Mouse (Mus musculus) adrenal gland, postnatal 14 days (tissue): Measurements from ENCODE around the gene Polr1a. TPM values are rescaled to one million over a fixed set of nuclear protein-coding genes. Genes with fewer than 3 reads are reported as not detected.

ENCODE experiments used
- DNase-seq: peaks from one replicate; pipeline ENCODE4 v3.0.0; 2021; ENCODE audit warnings: mixed read lengths
- total RNA-seq: library from RNA; stranded (reverse); gene quantifications from 2 replicates; pipeline ENCODE4 v1.2.3, GENCODE M21; 2021

The Polr1a gene
- total RNA-seq, 1 experiment from 2014 or later: 60.9 TPM

DNA sequence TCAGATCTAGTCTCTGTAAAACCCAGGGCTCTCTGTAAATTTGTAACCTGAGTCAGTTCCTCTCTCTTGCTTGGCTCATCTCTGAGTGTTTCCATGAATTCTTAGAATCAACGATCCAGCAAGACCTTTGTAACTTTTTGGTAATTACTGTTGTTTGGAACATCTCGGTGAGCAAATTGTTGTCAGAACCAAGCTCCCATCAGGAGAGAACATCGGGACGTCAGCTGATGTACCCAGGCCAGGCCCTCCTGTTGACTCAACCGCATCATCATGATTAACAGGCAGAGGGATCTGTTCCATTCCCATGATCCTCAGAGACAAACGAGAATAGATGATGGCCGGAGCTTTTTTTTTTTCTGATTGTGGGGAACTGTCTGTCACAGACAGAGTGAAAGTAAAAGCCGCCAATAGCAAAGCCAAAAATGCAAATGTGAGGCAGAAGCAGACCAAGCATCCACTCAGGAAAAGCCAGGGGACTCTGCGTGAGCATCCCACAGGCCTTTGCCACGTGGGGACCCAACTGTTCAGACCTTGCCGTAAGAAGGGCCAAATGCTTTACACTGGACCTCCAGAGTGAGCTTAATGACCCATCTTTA, 91.2 kb downstream of the Polr1a start:
- no peak for DNase-seq

DNA sequence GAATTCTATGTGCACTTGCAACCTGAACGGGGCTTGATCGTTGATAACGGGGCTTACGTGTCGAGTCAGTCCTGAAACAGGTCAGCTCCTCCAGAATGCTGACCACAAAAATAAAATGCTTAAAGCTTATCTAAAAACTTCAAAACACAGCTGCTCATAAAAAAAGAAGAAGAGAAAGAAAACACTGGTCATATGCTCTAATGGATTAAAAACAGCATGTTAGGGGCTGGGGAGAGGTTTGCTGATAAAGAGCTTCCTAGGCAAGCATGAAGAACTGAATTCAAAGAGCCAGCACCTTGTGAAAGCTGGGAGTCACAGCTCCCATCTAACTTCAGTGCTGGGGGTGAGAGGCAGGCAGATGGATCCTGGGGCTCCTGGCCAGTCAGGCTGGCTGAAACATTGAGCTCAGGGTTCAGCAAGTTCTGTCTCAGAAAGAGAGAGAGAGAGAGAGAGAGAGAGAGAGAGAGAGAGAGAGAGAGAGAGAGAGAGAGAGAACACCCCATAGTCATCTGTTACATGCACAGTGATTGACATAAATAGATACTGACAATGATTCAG, 92.4 kb downstream of the Polr1a start:
- no peak for DNase-seq

DNA sequence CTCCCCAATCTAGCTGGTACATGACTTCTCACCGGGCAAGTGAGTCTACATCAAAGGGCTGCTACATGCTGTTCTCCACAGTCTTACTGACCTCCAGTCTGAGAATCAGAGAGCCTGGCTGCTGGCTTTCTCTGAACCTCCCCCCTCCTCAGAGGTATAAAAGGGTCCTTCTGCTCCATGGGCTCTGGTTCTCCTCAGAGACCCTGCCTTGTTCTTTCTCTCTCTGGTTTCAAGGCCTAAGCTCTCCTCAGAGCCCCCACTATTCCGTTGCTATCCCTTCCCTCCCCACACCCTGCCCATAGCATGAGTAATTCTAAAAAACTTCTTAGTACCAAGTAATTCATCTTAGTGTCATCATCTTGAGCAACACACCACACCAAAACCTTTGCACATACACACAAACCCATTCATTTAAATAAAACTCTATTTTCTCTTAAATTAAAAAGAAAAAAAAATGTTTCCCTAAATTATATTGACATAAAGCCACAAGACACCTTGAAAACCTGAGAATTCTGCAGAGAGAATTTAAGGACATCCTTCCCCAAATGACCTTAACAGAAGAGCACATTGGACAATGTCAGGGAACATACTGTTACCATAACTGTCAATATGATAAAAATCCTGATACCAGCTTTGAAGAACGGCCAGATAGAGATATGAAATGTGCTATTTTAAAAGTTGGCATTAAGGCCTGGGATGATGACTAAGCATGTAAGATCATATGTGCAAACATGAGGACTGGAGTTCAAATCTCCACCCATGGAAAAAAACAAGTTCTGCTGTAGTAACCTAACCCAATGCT, 98.8 kb downstream of the Polr1a start:
- DNase-seq: no peak

DNA sequence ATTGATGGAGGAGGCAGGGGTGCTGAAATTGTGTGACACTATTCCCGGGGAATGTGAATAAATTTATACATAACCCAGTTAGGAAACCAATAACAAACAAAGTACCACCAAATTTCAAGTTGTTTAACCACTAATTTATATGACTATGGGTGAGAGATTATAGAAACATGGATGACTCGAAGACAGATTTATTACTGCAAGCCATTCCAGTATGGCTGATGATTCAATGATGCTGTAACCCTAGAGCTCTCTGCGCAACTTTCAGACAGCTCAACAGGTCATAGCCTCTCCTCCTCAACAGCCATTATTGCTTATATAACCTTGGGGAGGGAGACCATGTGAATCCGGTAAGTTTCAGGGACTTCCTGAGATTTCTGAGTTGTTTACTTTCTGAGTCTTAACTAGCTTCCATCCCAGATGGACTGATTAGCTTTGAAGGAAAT, 99.4 kb downstream of the Polr1a start:
- no peak for DNase-seq

DNA sequence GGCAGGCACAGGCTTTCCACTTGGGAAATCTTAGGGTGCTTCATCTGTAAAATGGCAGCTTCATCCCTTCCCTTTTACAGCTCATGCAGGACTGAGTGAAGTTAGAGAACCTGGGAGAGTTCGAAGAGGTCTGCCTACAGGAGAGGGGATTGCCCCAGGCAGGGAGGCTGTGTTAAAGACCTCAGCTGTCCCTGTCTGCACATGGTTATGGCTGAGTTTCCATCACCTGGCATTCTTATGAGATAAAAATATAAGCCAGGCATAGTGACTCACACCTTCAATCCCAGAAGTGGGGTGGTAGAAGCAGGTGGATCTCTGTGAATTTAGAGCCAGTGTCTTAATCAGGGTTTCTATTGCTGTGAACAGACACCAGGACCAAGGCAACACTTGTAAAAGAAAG, 100.6 kb downstream of the Polr1a start:
- no peak for DNase-seq

DNA sequence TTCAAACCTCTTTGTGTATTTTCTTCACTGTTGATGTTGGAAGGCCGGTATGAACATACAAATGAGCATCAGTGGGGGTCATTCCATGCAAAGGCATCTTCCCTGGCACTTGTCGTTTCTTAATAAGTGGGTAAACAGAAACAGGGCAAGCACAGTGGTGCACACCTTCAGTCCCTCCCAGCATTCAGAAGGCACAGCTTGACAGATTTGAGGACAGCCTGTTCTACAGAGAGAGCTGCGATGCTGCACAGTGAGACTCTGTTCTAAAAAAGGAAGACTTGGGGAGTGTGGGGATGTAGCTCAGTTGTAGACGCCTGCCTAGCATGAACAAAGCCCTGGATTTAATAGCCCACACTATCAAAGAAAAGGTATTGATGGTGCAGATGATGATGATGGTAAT, 105.2 kb downstream of the Polr1a start:
- DNase-seq: no peak

DNA sequence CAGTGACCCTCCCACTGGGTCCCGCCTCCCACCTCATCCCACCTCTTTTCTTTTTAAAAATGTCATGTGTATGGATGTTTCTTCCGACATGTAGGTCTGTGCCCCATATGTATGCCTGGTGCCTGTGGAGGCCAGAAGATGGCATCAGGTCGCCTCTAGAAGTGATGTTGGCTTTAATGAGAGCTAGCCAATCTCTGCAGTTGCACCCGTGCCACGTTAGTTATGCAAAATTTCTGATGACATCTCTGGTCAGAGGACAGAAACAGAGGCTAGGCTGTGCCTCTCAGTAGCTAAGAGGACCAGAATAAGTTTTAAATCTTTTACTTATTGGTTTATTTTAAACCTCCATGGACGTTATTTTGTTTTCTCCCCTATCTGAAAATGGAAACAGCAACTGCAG, 109.2 kb downstream of the Polr1a start:
- no peak for DNase-seq

DNA sequence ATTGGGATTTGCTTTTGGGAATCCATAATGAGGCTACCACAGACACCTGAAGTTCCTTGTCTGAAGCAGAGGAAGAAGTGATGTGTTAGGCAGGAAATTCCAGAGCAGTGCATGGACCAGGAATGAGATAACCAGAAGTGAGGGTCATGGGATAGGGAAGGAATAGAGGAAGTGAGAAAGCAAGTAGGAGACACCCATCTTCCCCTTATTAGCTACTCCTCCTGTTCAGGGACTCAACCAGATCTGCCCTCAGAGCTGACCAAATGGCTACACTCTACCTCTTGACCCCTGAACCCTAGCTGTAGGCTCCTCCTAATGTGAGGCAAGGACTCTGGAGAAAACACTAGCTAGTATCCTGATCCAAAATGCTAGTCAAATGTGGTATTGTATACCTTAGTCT, 116.6 kb downstream of the Polr1a start:
- DNase-seq: no peak

DNA sequence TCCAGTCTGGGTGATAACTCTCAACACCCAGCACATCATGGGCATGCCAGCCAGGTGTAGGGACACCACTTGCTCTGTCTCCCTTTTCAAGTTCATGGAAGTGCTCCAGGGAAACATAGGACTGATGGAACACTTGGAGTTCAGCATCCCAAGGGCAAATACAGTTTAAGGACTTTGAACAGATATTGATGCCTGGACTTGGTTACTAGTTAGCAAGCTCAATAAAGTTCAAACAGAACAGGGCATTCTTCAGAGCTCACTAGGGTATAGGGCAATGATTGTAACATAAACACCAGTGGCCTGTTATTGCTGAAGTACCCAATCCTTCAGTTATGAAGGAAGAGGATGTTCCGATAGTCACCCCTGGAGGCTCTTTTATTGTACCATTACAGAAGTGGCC, 119.2 kb downstream of the Polr1a start:
- DNase-seq: no peak

DNA sequence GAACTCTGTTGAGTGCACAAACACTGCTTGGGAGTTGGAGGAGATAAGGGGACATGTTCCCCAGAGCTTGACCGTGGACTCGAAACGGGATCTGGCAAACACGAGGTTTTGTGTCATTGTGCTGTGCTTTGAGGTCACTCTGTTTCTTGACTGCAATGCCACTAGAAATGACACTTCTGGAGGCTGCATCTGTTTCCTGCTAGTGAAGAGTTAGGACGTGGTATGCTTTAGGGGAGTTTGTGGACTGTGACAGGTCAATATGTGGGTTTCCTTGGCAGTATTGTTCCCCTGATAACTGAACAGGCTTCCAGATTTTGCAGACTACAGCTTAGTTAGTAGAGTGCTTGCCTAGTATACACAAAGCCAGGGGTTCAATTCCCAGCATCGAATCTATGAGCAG, 120.8 kb downstream of the Polr1a start:
- DNase-seq: no peak

Other genes starting within 250 kb of the Polr1a start
- 8.2 and 11.0 TPM in 2 replicates for gene Reep1, start 201.5 kb upstream of the Polr1a start, total RNA-seq
- gene Mrpl35, start 82.1 kb upstream of the Polr1a start, total RNA-seq: 50.1 and 54.5 TPM in 2 replicates
- 387 and 402 TPM in 2 replicates for gene Immt, start 77.7 kb upstream of the Polr1a start, total RNA-seq
- 112 and 116 TPM in 2 replicates for gene Ptcd3, start 303 bp upstream of the Polr1a start, total RNA-seq
- 137 and 170 TPM in 2 replicates for gene St3gal5, start 188.5 kb downstream of the Polr1a start, total RNA-seq